Mouse (Mus musculus) cerebellum, adult 2 months (tissue): ENCODE results near the gene Pax7.

Experiments used
- CTCF ChIP-seq: fragments of 200-500 bp; IDR thresholded peaks from 2 replicates; pipeline ENCODE4 v1.5.1; 2011; ENCODE audit warnings: low read depth, mild to moderate bottlenecking, control low read depth, low read length, moderate library complexity, borderline replicate concordance; ENCODE audit not compliant: insufficient read depth
- POLR2A ChIP-seq: fragments of 200-500 bp; IDR thresholded peaks from 2 replicates; pipeline ENCODE4 v1.6.1; 2011; ENCODE audit warnings: low read length, control low read depth, borderline replicate concordance; ENCODE audit not compliant: insufficient read depth

- TF ChIP-seq CTCF (no peak), POLR2A (no peak)
These were observed 17.3 kb upstream of the Pax7 start for GRCm38 (mm10) chr4:139850547-139851170.
